Mouse (Mus musculus) bone marrow macrophage, adult 2 months (primary cell): ENCODE results near the gene Mfap1a.

Source experiments
- CTCF ChIP-seq: IDR thresholded peaks from 2 replicates; pipeline ENCODE4 v1.5.1; 2012; ENCODE audit warnings: low read depth, mild to moderate bottlenecking, low read length, moderate library complexity
- POLR2A ChIP-seq: IDR thresholded peaks from 2 replicates; pipeline ENCODE4 v1.6.1; 2012; ENCODE audit warnings: mild to moderate bottlenecking, low read depth, low read length, borderline replicate concordance

- no peak for TF ChIP-seq CTCF
- no peak for TF ChIP-seq POLR2A
These were observed 61.3 kb downstream of the Mfap1a start for GRCm38 (mm10) chr2:121445117-121445516.
